Mouse (Mus musculus): Measurements from ENCODE around the gene Gal3st2. TPM values are rescaled to one million over a fixed set of nuclear protein-coding genes. Genes with fewer than 3 reads are reported as not detected.

Gene Gal3st2
- polyA plus RNA-seq, 1 experiment, result 0.14 TPM

DNA sequence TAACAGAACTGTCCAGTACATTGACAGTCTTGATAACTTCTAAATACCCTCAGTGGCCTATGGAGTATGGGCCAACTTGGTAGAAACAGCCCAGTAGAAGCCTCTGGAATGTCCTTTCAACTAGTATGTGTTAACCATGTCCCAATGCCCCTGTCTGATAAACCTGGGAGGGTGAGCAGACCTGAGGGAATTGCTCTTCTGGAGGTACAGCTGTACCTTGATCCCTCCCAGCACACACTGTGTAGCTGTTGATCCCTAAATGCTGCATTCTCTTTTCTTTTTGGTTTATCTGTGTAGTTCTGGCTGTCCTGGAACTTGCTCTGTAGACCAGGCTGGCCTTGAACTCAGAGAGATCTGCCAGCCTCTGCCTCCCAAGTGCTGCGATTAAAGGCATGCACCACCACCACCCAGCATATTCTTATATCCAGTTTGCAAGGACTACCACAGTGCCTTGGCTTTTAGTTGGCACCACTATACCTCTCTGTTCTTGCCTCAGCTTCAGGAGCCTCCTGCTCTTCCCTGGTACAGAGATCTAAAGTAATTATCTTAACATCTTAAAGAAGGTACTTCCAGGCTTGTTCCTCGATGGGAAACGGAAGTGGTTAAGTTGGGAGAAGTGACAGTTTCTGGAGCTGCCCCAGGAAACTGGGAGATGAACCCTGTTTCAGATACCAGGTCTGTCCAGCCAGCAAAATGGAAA lies 37.2 kb upstream of the Gal3st2 start:
- H3K36me3 ChIP-seq (ENCODE audit: control insufficient read depth, insufficient read depth), result no peaks in the 10 kb centered on the region
- no peaks in the 10 kb centered on the region for H3K79me2 ChIP-seq (ENCODE audit: control insufficient read depth, insufficient read depth)
- H3K27me3 ChIP-seq (ENCODE audit: control insufficient read depth, insufficient read depth, insufficient read length), result no peaks in the 10 kb centered on the region
- H3K4me2 ChIP-seq (ENCODE audit: low read depth), result peak overlapping the region; percentile 98
- no peak for TF ChIP-seq TCF3 (IDR thresholded peaks at IDR 0.05; ENCODE audit: insufficient read length, low read depth)
- TF ChIP-seq MYOD1 (IDR thresholded peaks at IDR 0.05; ENCODE audit: control insufficient read depth in 1 of 3, insufficient read length in 2 of 3, low read depth in 2 of 3), result no peak
- TF ChIP-seq MAX (IDR thresholded peaks at IDR 0.05; ENCODE audit: low read depth), result no peak
- no peak for TF ChIP-seq USF1 (IDR thresholded peaks at IDR 0.05; ENCODE audit: low read depth)
- TF ChIP-seq POLR2AphosphoS2 (IDR thresholded peaks at IDR 0.05; ENCODE audit: insufficient read length, low read depth), result no peak
- no peak for TF ChIP-seq SRF (IDR thresholded peaks at IDR 0.05; ENCODE audit: control insufficient read depth, insufficient read length, low read depth)
- no peak for TF ChIP-seq TCF12 (IDR thresholded peaks at IDR 0.05; ENCODE audit: insufficient read depth, poor library complexity, severe bottlenecking)
- no peak for TF ChIP-seq CEBPB (IDR thresholded peaks at IDR 0.05; ENCODE audit: insufficient read depth, poor library complexity, severe bottlenecking)
- TF ChIP-seq POLR2A (IDR thresholded peaks at IDR 0.05; ENCODE audit: insufficient read length, low read depth), result no peak
- TF ChIP-seq E2F4 (IDR thresholded peaks at IDR 0.05; ENCODE audit: insufficient read depth), result no peak
- TF ChIP-seq MYOG (IDR thresholded peaks at IDR 0.05; ENCODE audit: control insufficient read depth in 1 of 3, insufficient read depth in 1 of 3, insufficient read length in 2 of 3, low read depth in 2 of 3), result no peak
- TF ChIP-seq REST (IDR thresholded peaks at IDR 0.05; ENCODE audit: insufficient read depth, insufficient read length), result no peak
- peak overlapping the region; percentile 49 for H3K4me3 ChIP-seq
- no peak overlapping the region for H3ac ChIP-seq (ENCODE audit: control insufficient read depth, insufficient read length)

DNA sequence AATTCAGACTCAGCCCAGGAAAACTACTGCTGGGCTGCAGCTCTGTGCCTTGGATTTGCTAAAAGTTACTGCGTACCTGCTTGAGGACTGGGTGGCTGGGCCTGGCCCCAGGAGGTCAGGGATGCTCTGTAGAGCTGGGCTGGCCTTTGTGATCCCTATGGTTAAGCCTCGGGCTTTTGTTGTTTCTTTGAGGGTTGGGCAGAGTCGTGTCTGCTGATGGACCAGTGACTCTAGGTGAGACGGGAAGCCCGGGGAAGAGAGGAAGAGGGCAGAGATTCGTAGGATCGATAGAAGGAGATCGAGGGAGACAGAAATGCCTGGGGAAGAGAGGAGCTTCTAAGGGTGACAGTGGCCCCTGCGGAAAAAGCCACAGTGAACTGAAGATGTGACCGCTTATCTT lies 36.5 kb upstream of the Gal3st2 start, which contains the start of gene D2hgdh:
TSS of gene D2hgdh (plus strand) at position 301 of the 400 bp plus-strand sequence.
- H3K79me2 ChIP-seq (ENCODE audit: control insufficient read depth, insufficient read depth), result no peaks in the 10 kb centered on the region
- peak within 1 kb of the TSS; percentile 1 for H3ac ChIP-seq (ENCODE audit: control insufficient read depth, insufficient read length)
- no peaks in the 10 kb centered on the region for H3K27me3 ChIP-seq (ENCODE audit: control insufficient read depth, insufficient read depth, insufficient read length)
- H3K36me3 ChIP-seq (ENCODE audit: control insufficient read depth, insufficient read depth), result no peaks in the 10 kb centered on the region
- peak within 1 kb of the TSS; percentile 49 for H3K4me3 ChIP-seq
- peak within 1 kb of the TSS; percentile 98 for H3K4me2 ChIP-seq (ENCODE audit: low read depth)
- TF ChIP-seq MYOG (IDR thresholded peaks at IDR 0.05; ENCODE audit: control insufficient read depth in 1 of 3, insufficient read depth in 1 of 3, insufficient read length in 2 of 3, low read depth in 2 of 3) (no peak), SRF (IDR thresholded peaks at IDR 0.05; ENCODE audit: control insufficient read depth, insufficient read length, low read depth) (no peak), REST (IDR thresholded peaks at IDR 0.05; ENCODE audit: insufficient read depth, insufficient read length) (no peak), TCF12 (IDR thresholded peaks at IDR 0.05; ENCODE audit: insufficient read depth, poor library complexity, severe bottlenecking) (no peak), CEBPB (IDR thresholded peaks at IDR 0.05; ENCODE audit: insufficient read depth, poor library complexity, severe bottlenecking) (no peak), MAX (IDR thresholded peaks at IDR 0.05; ENCODE audit: low read depth) (no peak), USF1 (IDR thresholded peaks at IDR 0.05; ENCODE audit: low read depth) (no peak), POLR2A (IDR thresholded peaks at IDR 0.05; ENCODE audit: insufficient read length, low read depth) (no peak), POLR2AphosphoS2 (IDR thresholded peaks at IDR 0.05; ENCODE audit: insufficient read length, low read depth) (no peak), TCF3 (IDR thresholded peaks at IDR 0.05; ENCODE audit: insufficient read length, low read depth) (no peak), E2F4 (IDR thresholded peaks at IDR 0.05; ENCODE audit: insufficient read depth) (no peak), MYOD1 (IDR thresholded peaks at IDR 0.05; ENCODE audit: control insufficient read depth in 1 of 3, insufficient read length in 2 of 3, low read depth in 2 of 3) (no peak)

DNA sequence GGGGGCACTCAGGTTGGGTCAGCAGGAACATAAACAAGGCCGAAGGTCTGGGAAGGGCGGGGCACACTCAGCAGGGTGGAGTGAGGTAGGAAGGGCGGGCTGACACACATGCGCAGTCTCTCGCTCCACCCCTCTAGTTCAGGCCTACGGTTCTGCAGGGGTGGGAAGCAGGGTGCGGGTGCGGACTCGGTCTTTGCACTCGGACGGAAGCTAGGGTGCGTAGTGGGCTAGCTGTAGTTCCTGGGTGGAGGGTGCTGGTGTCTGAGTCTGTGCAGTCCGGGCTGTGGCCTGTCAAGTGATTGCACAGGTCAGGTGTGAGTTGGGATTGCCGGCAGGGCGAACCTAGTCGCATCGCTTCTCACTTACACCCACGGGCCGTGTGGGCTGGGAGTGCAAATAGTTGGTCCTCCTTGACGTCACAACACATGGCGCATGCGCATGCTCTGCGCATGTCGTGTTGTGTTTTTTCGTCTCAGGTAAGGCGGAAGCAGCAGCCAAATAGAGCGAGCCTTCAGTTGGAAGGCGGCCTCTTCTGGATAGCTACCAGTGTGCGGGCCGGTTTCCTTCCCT lies 35.9 kb upstream of the Gal3st2 start:
- no peaks in the 10 kb centered on the region for H3K36me3 ChIP-seq (ENCODE audit: control insufficient read depth, insufficient read depth)
- no peaks in the 10 kb centered on the region for H3K79me2 ChIP-seq (ENCODE audit: control insufficient read depth, insufficient read depth)
- H3K4me2 ChIP-seq (ENCODE audit: low read depth), result peak overlapping the region; percentile 98
- H3ac ChIP-seq (ENCODE audit: control insufficient read depth, insufficient read length), result peak overlapping the region; percentile 1
- TF ChIP-seq CEBPB (IDR thresholded peaks at IDR 0.05; ENCODE audit: insufficient read depth, poor library complexity, severe bottlenecking), result no peak
- no peak for TF ChIP-seq TCF12 (IDR thresholded peaks at IDR 0.05; ENCODE audit: insufficient read depth, poor library complexity, severe bottlenecking)
- no peak for TF ChIP-seq E2F4 (IDR thresholded peaks at IDR 0.05; ENCODE audit: insufficient read depth)
- TF ChIP-seq USF1 (IDR thresholded peaks at IDR 0.05; ENCODE audit: low read depth), result no peak
- peak in 1 of 3 experiments; percentile 4 for TF ChIP-seq MYOG (IDR thresholded peaks at IDR 0.05; ENCODE audit: control insufficient read depth in 1 of 3, insufficient read depth in 1 of 3, insufficient read length in 2 of 3, low read depth in 2 of 3)
- peak; percentile 96 for TF ChIP-seq SRF (IDR thresholded peaks at IDR 0.05; ENCODE audit: control insufficient read depth, insufficient read length, low read depth)
- TF ChIP-seq POLR2AphosphoS2 (IDR thresholded peaks at IDR 0.05; ENCODE audit: insufficient read length, low read depth), result peak; percentile 97
- no peak for TF ChIP-seq MAX (IDR thresholded peaks at IDR 0.05; ENCODE audit: low read depth)
- TF ChIP-seq TCF3 (IDR thresholded peaks at IDR 0.05; ENCODE audit: insufficient read length, low read depth), result no peak
- TF ChIP-seq MYOD1 (IDR thresholded peaks at IDR 0.05; ENCODE audit: control insufficient read depth in 1 of 3, insufficient read length in 2 of 3, low read depth in 2 of 3), result peak in 2 of 3 experiments; percentile 51 to 54
- TF ChIP-seq REST (IDR thresholded peaks at IDR 0.05; ENCODE audit: insufficient read depth, insufficient read length), result no peak
- TF ChIP-seq POLR2A (IDR thresholded peaks at IDR 0.05; ENCODE audit: insufficient read length, low read depth), result peak; percentile 98
- H3K4me3 ChIP-seq, result peak overlapping the region; percentile 49
- H3K27me3 ChIP-seq (ENCODE audit: control insufficient read depth, insufficient read depth, insufficient read length), result no peaks in the 10 kb centered on the region

DNA sequence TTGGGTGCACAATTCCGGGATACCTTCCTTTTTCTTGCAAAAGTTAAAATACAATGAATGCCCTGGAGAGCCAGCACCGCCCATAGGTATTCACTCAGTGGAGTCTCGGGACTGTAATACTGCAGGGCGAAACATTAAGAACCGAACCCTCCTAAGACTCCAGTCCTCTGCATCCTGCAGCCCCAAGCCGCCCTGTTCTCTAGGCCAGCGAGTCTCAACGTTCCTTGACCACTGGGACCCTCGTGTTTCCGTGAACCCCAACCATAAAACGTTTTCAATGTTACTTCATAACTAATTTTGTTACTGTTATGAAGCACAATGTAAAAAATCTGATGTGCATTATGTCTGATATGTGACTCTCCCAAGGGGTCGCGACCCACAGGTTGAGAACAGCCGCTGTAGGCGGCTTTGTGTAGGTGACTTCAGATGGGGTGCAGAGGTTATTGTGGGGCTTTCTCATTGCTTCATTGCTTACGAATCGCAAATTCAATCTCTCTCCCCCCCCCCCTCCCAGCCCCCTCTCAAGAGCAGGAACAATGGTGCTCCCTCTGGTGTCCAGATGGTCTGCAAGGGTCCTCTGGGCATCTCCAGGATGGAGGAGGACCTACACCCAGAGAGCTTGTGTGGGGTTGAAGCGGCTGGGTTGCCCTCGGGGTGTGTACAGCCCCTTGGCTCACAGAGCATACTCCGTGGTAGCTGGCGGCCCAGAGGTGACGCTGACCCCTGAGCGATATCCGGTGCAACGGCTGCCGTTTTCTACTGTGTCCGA lies 35.2 kb upstream of the Gal3st2 start:
- Histone ChIP-seq H3K27me3 (ENCODE audit: control insufficient read depth, insufficient read depth, insufficient read length) (no peaks in the 10 kb centered on the region), H3K4me3 (peak overlapping the region; percentile 49), H3K79me2 (ENCODE audit: control insufficient read depth, insufficient read depth) (no peaks in the 10 kb centered on the region), H3K4me2 (ENCODE audit: low read depth) (peak overlapping the region; percentile 98), H3K36me3 (ENCODE audit: control insufficient read depth, insufficient read depth) (no peaks in the 10 kb centered on the region), H3ac (ENCODE audit: control insufficient read depth, insufficient read length) (peak overlapping the region; percentile 1)
- no peak for TF ChIP-seq CEBPB (IDR thresholded peaks at IDR 0.05; ENCODE audit: insufficient read depth, poor library complexity, severe bottlenecking)
